Comparison of ENCODE assay signal across 8 mouse cellular contexts in genomic region chr13:52583943-52584562, GRCm38 (mm10). TPM values are rescaled to one million over a fixed set of nuclear protein-coding genes. Genes with fewer than 3 reads are reported as not detected.
DNase-seq lines count a peak whose midpoint lies in the region; ATAC-seq and TF ChIP-seq lines count a peak whose summit lies in the region.

No protein-coding gene starts in this region.

- WGBS in liver, embryonic 11.5 days, result 22% methylated on average over 13 of the region's 13 CpGs
- 24% methylated on average over 13 of the region's 13 CpGs for WGBS in embryonic facial prominence, embryonic 14.5 days
- WGBS in intestine, embryonic 14.5 days, result 24% methylated on average over 13 of the region's 13 CpGs

- no peaks in the 10 kb centered on the region for H3K79me2 ChIP-seq in myocyte (ENCODE audit: control insufficient read depth, insufficient read depth)

- no peak for ATAC-seq in liver, embryonic 11.5 days (replicated peaks; ENCODE audit: low FRiP score)
- ATAC-seq in embryonic facial prominence, embryonic 14.5 days (ENCODE audit: low read depth), result no peak
- ATAC-seq in intestine, embryonic 14.5 days (replicated peaks; ENCODE audit: low FRiP score, low TSS enrichment, low read depth), result no peak

- H3K9me3 ChIP-seq in liver, embryonic 11.5 days (ENCODE audit: control insufficient read depth, low read length), result no peaks in the 10 kb centered on the region
- no peaks in the 10 kb centered on the region for H3K9me3 ChIP-seq in embryonic facial prominence, embryonic 14.5 days (ENCODE audit: control insufficient read depth, low read length)
- no peaks in the 10 kb centered on the region for H3K9me3 ChIP-seq in intestine, embryonic 14.5 days (ENCODE audit: control insufficient read depth, low read length)

- 0 out of 2 replicates have a peak, but pooled peaks cover 3% of the 10 kb centered on the region for H3K27me3 ChIP-seq in liver, embryonic 11.5 days (replicated peaks; ENCODE audit: control insufficient read depth, insufficient read depth, low read length)
- H3K27me3 ChIP-seq in embryonic facial prominence, embryonic 14.5 days (replicated peaks; ENCODE audit: control insufficient read depth, insufficient read depth, low read length), result peaks cover 10% of the 10 kb centered on the region
- H3K27me3 ChIP-seq in intestine, embryonic 14.5 days (replicated peaks; ENCODE audit: control insufficient read depth, insufficient read depth, low read length), result 0 out of 2 replicates have a peak, but pooled peaks cover 3% of the 10 kb centered on the region
- peaks cover 6% of the 10 kb centered on the region for H3K27me3 ChIP-seq in myocyte (ENCODE audit: control insufficient read depth, insufficient read depth, insufficient read length)

- H3K4me2 ChIP-seq in liver, embryonic 11.5 days, result peak overlapping the region; percentile 86
- H3K4me2 ChIP-seq in embryonic facial prominence, embryonic 14.5 days (ENCODE audit: low read depth, low read length), result peak overlapping the region; percentile 93
- peak overlapping the region; percentile 97 for H3K4me2 ChIP-seq in intestine, embryonic 14.5 days (ENCODE audit: low read length)
- H3K4me2 ChIP-seq in myocyte (ENCODE audit: low read depth), result no peak overlapping the region

- H3K4me1 ChIP-seq in liver, embryonic 11.5 days (replicated peaks; ENCODE audit: control insufficient read depth, insufficient read depth, low read length), result peaks cover 8% of the 10 kb centered on the region; the same call in 1 of the 2 replicates
- H3K4me1 ChIP-seq in embryonic facial prominence, embryonic 14.5 days (ENCODE audit: control insufficient read depth, insufficient read depth, low read length), result no peaks in the 10 kb centered on the region; the same call in 1 of the 2 replicates
- H3K4me1 ChIP-seq in intestine, embryonic 14.5 days (replicated peaks; ENCODE audit: control insufficient read depth, insufficient read depth, low read length), result no peaks in the 10 kb centered on the region; the same call in 1 of the 2 replicates

- TF ChIP-seq POLR2A in myocyte (IDR thresholded peaks at IDR 0.05; ENCODE audit: insufficient read length, low read depth), result no peak

- H3K9ac ChIP-seq in liver, embryonic 11.5 days (ENCODE audit: low read depth, low read length), result peak overlapping the region; percentile 72; the same call in 1 of the 2 replicates
- H3K9ac ChIP-seq in embryonic facial prominence, embryonic 14.5 days (ENCODE audit: low read depth, low read length), result no peak overlapping the region
- peak overlapping the region; percentile 69; the same call in 1 of the 2 replicates for H3K9ac ChIP-seq in intestine, embryonic 14.5 days (ENCODE audit: low read length)

- H3K36me3 ChIP-seq in liver, embryonic 11.5 days (ENCODE audit: control insufficient read depth, insufficient read depth, low read length), result no peaks in the 10 kb centered on the region
- no peaks in the 10 kb centered on the region for H3K36me3 ChIP-seq in embryonic facial prominence, embryonic 14.5 days (ENCODE audit: control insufficient read depth, insufficient read depth, low read length)
- no peaks in the 10 kb centered on the region for H3K36me3 ChIP-seq in intestine, embryonic 14.5 days (ENCODE audit: control insufficient read depth, insufficient read depth, low read length)
- no peaks in the 10 kb centered on the region for H3K36me3 ChIP-seq in myocyte (ENCODE audit: control insufficient read depth, insufficient read depth)

- peak overlapping the region; percentile 66 for H3K4me3 ChIP-seq in liver, embryonic 11.5 days (ENCODE audit: low read depth, low read length)
- peak overlapping the region; percentile 67 for H3K4me3 ChIP-seq in embryonic facial prominence, embryonic 14.5 days (ENCODE audit: low read depth, low read length)
- H3K4me3 ChIP-seq in intestine, embryonic 14.5 days (ENCODE audit: low read depth, low read length), result peak overlapping the region; percentile 56
- H3K4me3 ChIP-seq in myocyte, result peak overlapping the region; percentile 8

- H3ac ChIP-seq in myocyte (ENCODE audit: control insufficient read depth, insufficient read length), result no peak overlapping the region

- H3K27ac ChIP-seq in liver, embryonic 11.5 days (ENCODE audit: low read depth, low read length), result peak overlapping the region; percentile 78; the same call in 1 of the 2 replicates
- 0 out of 2 replicates have a peak overlapping the region, but pooled peaks have one; percentile 10 for H3K27ac ChIP-seq in embryonic facial prominence, embryonic 14.5 days (replicated peaks; ENCODE audit: low read depth, low read length)
- H3K27ac ChIP-seq in intestine, embryonic 14.5 days (ENCODE audit: low read depth), result no peak overlapping the region

- no peak for DNase-seq in liver, embryonic 11.5 days (ENCODE audit: low spot score)
- no peak for DNase-seq in liver
- no peak for DNase-seq in embryonic facial prominence, embryonic 14.5 days (ENCODE audit: low spot score)
- DNase-seq in intestine, embryonic 14.5 days (ENCODE audit: low spot score), result no peak
- DNase-seq in testis, postnatal 10 days (ENCODE audit: low spot score), result no peak
- no peak for DNase-seq in kidney, postnatal 14 days
- DNase-seq in ovary, adult 18-20 months (ENCODE audit: low spot score), result no peak

TF ChIP-seq in myocyte, 11 proteins besides CTCF, POLR2A, EP300 and RAD21:
- TF ChIP-seq MYOD1 (IDR thresholded peaks at IDR 0.05; ENCODE audit: control insufficient read depth in 1 of 3, insufficient read length in 2 of 3, low read depth in 2 of 3) (no peak), POLR2AphosphoS2 (IDR thresholded peaks at IDR 0.05; ENCODE audit: insufficient read length, low read depth) (no peak), SRF (IDR thresholded peaks at IDR 0.05; ENCODE audit: control insufficient read depth, insufficient read length, low read depth) (no peak), USF1 (IDR thresholded peaks at IDR 0.05; ENCODE audit: low read depth) (no peak), E2F4 (IDR thresholded peaks at IDR 0.05; ENCODE audit: insufficient read depth) (no peak), CEBPB (IDR thresholded peaks at IDR 0.05; ENCODE audit: insufficient read depth, poor library complexity, severe bottlenecking) (no peak)

RNA-seq across cellular contexts. Expression of gene Syk, which starts 1.1 kb away (rescaled TPM):
- polyA plus RNA-seq in liver, embryonic 11.5 days (2014; fragmentation: Nextera tagmentation; extraction: Ambion mirVana), result 10.1 and 10.7 TPM in 2 replicates
- 3.2 and 3.5 TPM in 2 replicates for polyA plus RNA-seq in embryonic facial prominence, embryonic 14.5 days (2014; fragmentation: Nextera tagmentation; extraction: Ambion mirVana)
- 3.4 and 4.3 TPM in 2 replicates for polyA plus RNA-seq in intestine, embryonic 14.5 days (2014; fragmentation: Nextera tagmentation; extraction: Ambion mirVana)
- polyA plus RNA-seq in myocyte (2012; fragmentation: generic; extraction: Trizol), result 0.42 TPM

RNA-seq across cellular contexts. Expression of gene Diras2, which starts 53.0 kb away (rescaled TPM):
- 0.05 and 0.10 TPM in 2 replicates for polyA plus RNA-seq in liver, embryonic 11.5 days (2014; fragmentation: Nextera tagmentation; extraction: Ambion mirVana)
- polyA plus RNA-seq in embryonic facial prominence, embryonic 14.5 days (2014; fragmentation: Nextera tagmentation; extraction: Ambion mirVana), result 0.67 and 0.80 TPM in 2 replicates
- 0.56 and 0.58 TPM in 2 replicates for polyA plus RNA-seq in intestine, embryonic 14.5 days (2014; fragmentation: Nextera tagmentation; extraction: Ambion mirVana)
- 0.30 TPM for polyA plus RNA-seq in myocyte (2012; fragmentation: generic; extraction: Trizol)

Comparison
In these comparisons a context has a peak if more than half of its experiments do, and no peak if none do; other contexts are left out.
1. H3K4me3 ChIP-seq: peak in every context shown above with its lines; median percentile 67 in embryonic facial prominence, embryonic 14.5 days; 66 in liver, embryonic 11.5 days; 56 in intestine, embryonic 14.5 days; 8 in myocyte.